Mouse (Mus musculus): Measurements from ENCODE around the gene Faah. TPM values are rescaled to one million over a fixed set of nuclear protein-coding genes. Genes with fewer than 3 reads are reported as not detected.

Gene Faah
- total RNA-seq, 1 experiment = 5.9 TPM

DNA sequence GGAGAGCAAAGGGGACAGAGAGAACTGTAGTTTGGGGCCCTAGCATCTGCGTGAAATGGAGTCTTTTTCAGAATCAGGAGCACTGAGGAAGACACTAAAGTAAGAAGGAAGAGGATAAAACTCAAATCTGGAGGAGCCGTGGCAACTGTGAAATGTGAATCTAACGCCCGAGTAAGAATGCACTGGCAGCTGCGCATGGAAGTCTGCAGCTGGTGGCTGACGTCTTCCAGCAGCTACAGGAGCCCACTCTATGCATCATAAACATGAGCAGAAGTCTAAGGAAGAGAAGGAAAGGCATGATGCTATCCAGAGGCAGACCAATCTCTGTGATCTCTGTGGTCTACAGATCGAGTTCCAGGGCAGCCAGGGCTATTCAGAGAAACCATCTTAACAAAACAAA is 90.1 kb downstream of the Faah start:
- H3K4me1 ChIP-seq (ENCODE audit: control insufficient read depth in 2 of 2, insufficient read depth in 2 of 2, low read length in 2 of 2, poor library complexity in 1 of 2) = no peaks in the 10 kb centered on the region
- H3K36me3 ChIP-seq (ENCODE audit: control insufficient read depth, insufficient read depth, low read length, poor library complexity, severe bottlenecking) = no peaks in the 10 kb centered on the region
- TF ChIP-seq HCFC1 (IDR thresholded peaks at IDR 0.05; ENCODE audit: borderline replicate concordance, insufficient read depth, low read length) (no peak), MAFK (IDR thresholded peaks at IDR 0.05; ENCODE audit: insufficient read depth, low read depth, low read length) (no peak), ZNF384 (IDR thresholded peaks at IDR 0.05; ENCODE audit: low read depth, low read length) (no peak), ZC3H11A (IDR thresholded peaks at IDR 0.05; ENCODE audit: borderline replicate concordance, low read depth, low read length) (no peak), CHD2 (IDR thresholded peaks at IDR 0.05; ENCODE audit: low read depth, low read length) (no peak)
- H3K27ac ChIP-seq (ENCODE audit: insufficient read depth, low read depth, low read length, poor library complexity, severe bottlenecking) = no peak overlapping the region
- H3K9ac ChIP-seq (ENCODE audit: insufficient read depth, low read depth, low read length, poor library complexity, severe bottlenecking) = no peak overlapping the region
- in situ Hi-C loops (cut with MboI; ENCODE audit: low sequenced_read_pairs in 2 of 2, unreplicated experiment in 2 of 2) = loop anchor here (25.0 kb wide), 2 partner anchors 865 to 1015 kb away; partner anchors contain the start of genes Tal1 (in 2 of the 2) and Foxd2 (in 1 of the 2)
- no peaks in the 10 kb centered on the region for H3K9me3 ChIP-seq (ENCODE audit: control insufficient read depth, insufficient read depth, low read depth, low read length)
- no peak for DNase-seq (ENCODE audit: low read depth, low spot score)
- no peak overlapping the region for H3K4me3 ChIP-seq (ENCODE audit: insufficient read depth in 1 of 2, low read depth in 1 of 2, low read length in 2 of 2, poor library complexity in 1 of 2, severe bottlenecking in 1 of 2)

DNA sequence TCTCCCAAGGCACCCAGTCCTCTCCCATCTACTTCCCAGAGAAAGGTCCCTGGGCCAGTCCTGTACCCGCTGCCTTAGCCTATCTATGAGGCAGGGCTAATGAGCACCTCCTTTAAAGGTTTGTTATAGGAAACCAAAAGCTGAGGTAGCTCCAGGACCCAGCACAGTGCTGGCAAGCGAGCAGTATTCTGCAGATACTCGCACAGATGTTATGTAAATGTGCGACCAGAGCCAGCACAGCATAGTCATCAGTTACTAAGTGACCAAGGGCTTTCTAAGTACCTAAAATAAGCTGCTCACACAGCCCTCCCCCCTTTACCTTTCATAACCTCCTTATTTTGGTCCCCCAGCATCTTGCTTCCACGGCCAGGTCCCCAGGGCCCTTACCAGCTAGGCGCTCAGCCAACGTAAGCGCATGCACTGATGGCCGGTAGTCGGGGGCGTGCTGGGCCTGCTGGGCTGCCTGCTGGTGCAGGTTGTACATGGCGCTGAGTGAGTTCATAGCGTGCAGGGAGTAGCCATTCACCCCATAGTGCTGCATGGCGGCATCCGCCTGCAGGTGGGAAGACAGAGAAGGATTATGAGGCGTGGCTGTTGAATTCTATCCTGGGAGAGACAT is 94.4 kb downstream of the Faah start:
- no peak overlapping the region for H3K27ac ChIP-seq (ENCODE audit: insufficient read depth, low read depth, low read length, poor library complexity, severe bottlenecking)
- H3K4me3 ChIP-seq (ENCODE audit: insufficient read depth in 1 of 2, low read depth in 1 of 2, low read length in 2 of 2, poor library complexity in 1 of 2, severe bottlenecking in 1 of 2) = no peak overlapping the region
- no peak for DNase-seq (ENCODE audit: low read depth, low spot score)
- no peaks in the 10 kb centered on the region for H3K9me3 ChIP-seq (ENCODE audit: control insufficient read depth, insufficient read depth, low read depth, low read length)
- H3K36me3 ChIP-seq (ENCODE audit: control insufficient read depth, insufficient read depth, low read length, poor library complexity, severe bottlenecking) = no peaks in the 10 kb centered on the region
- no peak overlapping the region for H3K9ac ChIP-seq (ENCODE audit: insufficient read depth, low read depth, low read length, poor library complexity, severe bottlenecking)
- H3K4me1 ChIP-seq (ENCODE audit: control insufficient read depth in 2 of 2, insufficient read depth in 2 of 2, low read length in 2 of 2, poor library complexity in 1 of 2) = 0 out of 4 replicates have a peak, but pooled peaks cover 0 to 2% of the 10 kb centered on the region in 2 experiments
- TF ChIP-seq MAFK (IDR thresholded peaks at IDR 0.05; ENCODE audit: insufficient read depth, low read depth, low read length) (no peak), CHD2 (IDR thresholded peaks at IDR 0.05; ENCODE audit: low read depth, low read length) (no peak), ZNF384 (IDR thresholded peaks at IDR 0.05; ENCODE audit: low read depth, low read length) (no peak), ZC3H11A (IDR thresholded peaks at IDR 0.05; ENCODE audit: borderline replicate concordance, low read depth, low read length) (no peak), HCFC1 (IDR thresholded peaks at IDR 0.05; ENCODE audit: borderline replicate concordance, insufficient read depth, low read length) (no peak)
- in situ Hi-C loops (cut with MboI; ENCODE audit: low sequenced_read_pairs in 2 of 2, unreplicated experiment in 2 of 2) = no loop called here

GRCm38 (mm10) chr4:115922688-115923087 is 95.0 kb downstream of the Faah start:
- H3K9me3 ChIP-seq (ENCODE audit: control insufficient read depth, insufficient read depth, low read depth, low read length) = no peaks in the 10 kb centered on the region
- no peak for TF ChIP-seq ZC3H11A (IDR thresholded peaks at IDR 0.05; ENCODE audit: borderline replicate concordance, low read depth, low read length)
- TF ChIP-seq HCFC1 (IDR thresholded peaks at IDR 0.05; ENCODE audit: borderline replicate concordance, insufficient read depth, low read length) = no peak
- no peak for TF ChIP-seq CHD2 (IDR thresholded peaks at IDR 0.05; ENCODE audit: low read depth, low read length)
- no peak for TF ChIP-seq ZNF384 (IDR thresholded peaks at IDR 0.05; ENCODE audit: low read depth, low read length)
- no peak for TF ChIP-seq MAFK (IDR thresholded peaks at IDR 0.05; ENCODE audit: insufficient read depth, low read depth, low read length)
- H3K4me3 ChIP-seq (ENCODE audit: insufficient read depth in 1 of 2, low read depth in 1 of 2, low read length in 2 of 2, poor library complexity in 1 of 2, severe bottlenecking in 1 of 2) = no peak overlapping the region
- 0 out of 4 replicates have a peak, but pooled peaks cover 0 to 2% of the 10 kb centered on the region in 2 experiments for H3K4me1 ChIP-seq (ENCODE audit: control insufficient read depth in 2 of 2, insufficient read depth in 2 of 2, low read length in 2 of 2, poor library complexity in 1 of 2)
- in situ Hi-C loops (cut with MboI; ENCODE audit: low sequenced_read_pairs in 2 of 2, unreplicated experiment in 2 of 2) = no loop called here
- no peaks in the 10 kb centered on the region for H3K36me3 ChIP-seq (ENCODE audit: control insufficient read depth, insufficient read depth, low read length, poor library complexity, severe bottlenecking)
- DNase-seq (ENCODE audit: low read depth, low spot score) = no peak
- no peak overlapping the region for H3K9ac ChIP-seq (ENCODE audit: insufficient read depth, low read depth, low read length, poor library complexity, severe bottlenecking)
- H3K27ac ChIP-seq (ENCODE audit: insufficient read depth, low read depth, low read length, poor library complexity, severe bottlenecking) = no peak overlapping the region

DNA sequence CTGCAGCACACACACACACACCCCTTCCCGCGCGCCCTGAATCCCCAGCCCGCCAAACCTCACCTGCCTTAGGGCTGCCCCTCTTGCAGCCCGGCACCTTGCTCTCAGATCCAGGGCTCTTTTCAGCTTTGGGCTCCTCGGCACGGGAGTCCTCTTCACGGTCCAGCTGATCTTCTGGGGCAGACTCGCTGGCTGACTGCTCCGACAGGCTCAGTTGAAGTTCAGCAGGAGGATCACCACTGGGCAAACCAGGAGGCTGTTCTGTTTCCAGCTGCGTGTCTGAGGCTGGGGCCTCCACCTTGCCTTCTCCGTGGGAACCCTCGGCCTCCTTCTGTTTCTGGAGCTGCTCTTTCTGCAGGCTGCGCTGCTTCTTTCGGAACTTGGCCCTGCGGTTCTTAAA is 97.8 kb downstream of the Faah start:
- Histone ChIP-seq H3K36me3 (ENCODE audit: control insufficient read depth, insufficient read depth, low read length, poor library complexity, severe bottlenecking) (no peaks in the 10 kb centered on the region), H3K9me3 (ENCODE audit: control insufficient read depth, insufficient read depth, low read depth, low read length) (no peaks in the 10 kb centered on the region), H3K9ac (ENCODE audit: insufficient read depth, low read depth, low read length, poor library complexity, severe bottlenecking) (no peak overlapping the region), H3K4me1 (ENCODE audit: control insufficient read depth in 2 of 2, insufficient read depth in 2 of 2, low read length in 2 of 2, poor library complexity in 1 of 2) (0 out of 4 replicates have a peak, but pooled peaks cover 0 to 2% of the 10 kb centered on the region in 2 experiments), H3K27ac (ENCODE audit: insufficient read depth, low read depth, low read length, poor library complexity, severe bottlenecking) (no peak overlapping the region), H3K4me3 (ENCODE audit: insufficient read depth in 1 of 2, low read depth in 1 of 2, low read length in 2 of 2, poor library complexity in 1 of 2, severe bottlenecking in 1 of 2) (no peak overlapping the region)
- TF ChIP-seq HCFC1 (IDR thresholded peaks at IDR 0.05; ENCODE audit: borderline replicate concordance, insufficient read depth, low read length) (no peak), CHD2 (IDR thresholded peaks at IDR 0.05; ENCODE audit: low read depth, low read length) (no peak), MAFK (IDR thresholded peaks at IDR 0.05; ENCODE audit: insufficient read depth, low read depth, low read length) (no peak), ZNF384 (IDR thresholded peaks at IDR 0.05; ENCODE audit: low read depth, low read length) (no peak), ZC3H11A (IDR thresholded peaks at IDR 0.05; ENCODE audit: borderline replicate concordance, low read depth, low read length) (no peak)
- no peak for DNase-seq (ENCODE audit: low read depth, low spot score)
- in situ Hi-C loops (cut with MboI; ENCODE audit: low sequenced_read_pairs in 2 of 2, unreplicated experiment in 2 of 2) = no loop called here

Other genes starting within 250 kb of the Faah start
- 0.74 TPM in 1 of 2 replicates, not detected in the other for gene Tex38, start 236.9 kb downstream of the Faah start, total RNA-seq (2012; rRNA removed)
- 17.8 and 22.1 TPM in 2 replicates for gene Atpaf1, start 233.1 kb downstream of the Faah start, total RNA-seq (2012; rRNA removed)
- gene Mob3c, start 189.8 kb downstream of the Faah start, total RNA-seq (2012; rRNA removed) = 4.0 and 8.3 TPM in 2 replicates
- 18.5 and 24.0 TPM in 2 replicates for gene Mknk1, start 178.7 kb downstream of the Faah start, total RNA-seq (2012; rRNA removed)
- not detected in 2 replicates for gene Kncn, start 133.5 kb downstream of the Faah start, total RNA-seq (2012; rRNA removed)
- gene 6430628N08Rik, start 127.3 kb downstream of the Faah start, total RNA-seq (2012; rRNA removed) = not detected in 2 replicates
- 0.11 and 0.18 TPM in 2 replicates for gene Dmbx1, start 78.0 kb downstream of the Faah start, total RNA-seq (2012; rRNA removed)
- 24.8 and 36.8 TPM in 2 replicates for gene Nsun4, start 36.0 kb upstream of the Faah start, total RNA-seq (2012; rRNA removed)
- 405 and 420 TPM in 2 replicates for gene Uqcrh, start 57.1 kb upstream of the Faah start, total RNA-seq (2012; rRNA removed)
- gene Lrrc41, start 57.3 kb upstream of the Faah start, total RNA-seq (2012; rRNA removed) = 32.2 and 42.0 TPM in 2 replicates
- gene Rad54l, start 105.8 kb upstream of the Faah start, total RNA-seq (2012; rRNA removed) = 36.2 and 38.6 TPM in 2 replicates
- 48.6 and 51.5 TPM in 2 replicates for gene Pomgnt1, start 105.9 kb upstream of the Faah start, total RNA-seq (2012; rRNA removed)
- 0.49 and 0.95 TPM in 2 replicates for gene Lurap1, start 133.4 kb upstream of the Faah start, total RNA-seq (2012; rRNA removed)
- gene Tspan1, start 149.7 kb upstream of the Faah start, total RNA-seq (2012; rRNA removed) = 1.7 and 3.0 TPM in 2 replicates
- gene 1700042G07Rik, start 155.4 kb upstream of the Faah start, total RNA-seq (2012; rRNA removed) = not detected in 2 replicates
- gene Gm49337, start 155.5 kb upstream of the Faah start, total RNA-seq (2012; rRNA removed) = 0.69 and 1.0 TPM in 2 replicates
- 5.4 and 7.8 TPM in 2 replicates for gene Pik3r3, start 203.7 kb upstream of the Faah start, total RNA-seq (2012; rRNA removed)

All from ES-E14 (cell line).